In the genomic region with DNA sequence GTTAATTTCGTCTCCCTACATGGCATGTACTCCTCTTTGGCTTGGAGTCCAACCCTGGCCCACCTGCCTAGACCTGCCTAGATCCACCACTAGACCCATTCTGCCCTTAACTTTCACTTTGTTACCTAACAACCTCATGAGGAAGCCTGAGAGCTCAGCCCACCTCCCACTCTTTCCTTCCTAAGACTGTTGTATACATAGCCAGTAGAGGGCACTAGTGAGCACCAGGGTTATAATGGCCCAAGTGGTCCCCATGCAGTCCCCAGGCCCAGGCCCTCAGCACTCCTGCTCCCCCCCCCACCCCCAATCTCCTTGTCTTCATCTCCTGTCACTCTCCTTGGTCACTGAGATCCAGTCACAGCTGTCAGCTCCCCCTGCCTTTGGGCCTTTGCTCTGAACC, we compare ENCODE assay signal across 15 mouse cellular contexts.
DNase-seq lines count a peak whose midpoint lies in the region; TF ChIP-seq lines count a peak whose summit lies in the region.
"Had no signal": no experiment of that assay in that cellular context is flagged by ENCODE, and none has a peak within 500 bp of the region (broad histone marks: within the 10 kb centered on the region; RNA-seq: fewer than 3 reads in every experiment).

No protein-coding gene starts in this region.

- intact Hi-C loops in gastrocnemius, postnatal 14 days (cut with DNase I; ENCODE audit: low total_unique reads), result no loop called here
- intact Hi-C loops in heart, postnatal 25 days (cut with DNase I), result no loop called here

- no peak for DNase-seq in kidney, adult 2 months
- DNase-seq in kidney, postnatal 10 days, result no peak
- DNase-seq in thymus, adult 2 months, result peak; percentile 3
- DNase-seq in thymus, postnatal 36 days, result no peak
- DNase-seq in thymus, postnatal 4 days, result peak; percentile 10
- DNase-seq in gastrocnemius, postnatal 14 days, result no peak
- DNase-seq in heart, postnatal 25 days (ENCODE audit: low spot score), result no peak
- DNase-seq: adrenal gland, postnatal 10 days; cerebellum, adult 11 months; gastrocnemius, postnatal 10 days; kidney, postnatal 25 days had no signal

- H3K36me3 ChIP-seq in kidney, adult 2 months (ENCODE audit: control insufficient read depth, insufficient read depth, low read length), result no peaks in the 10 kb centered on the region
- no peaks in the 10 kb centered on the region for H3K36me3 ChIP-seq in thymus, adult 2 months (ENCODE audit: control insufficient read depth, insufficient read depth, low read length)
- H3K36me3 ChIP-seq: forebrain, embryonic 10.5 days; heart, embryonic 15.5 days; liver, embryonic 15.5 days had no signal

- no peaks in the 10 kb centered on the region for H3K27me3 ChIP-seq in kidney, adult 2 months (replicated peaks; ENCODE audit: control insufficient read depth, insufficient read depth, low read length)
- no peaks in the 10 kb centered on the region for H3K27me3 ChIP-seq in thymus, adult 2 months (ENCODE audit: control insufficient read depth, insufficient read depth, low read length)
- H3K27me3 ChIP-seq: heart, embryonic 15.5 days; liver, embryonic 15.5 days had no signal

- no peak for TF ChIP-seq POLR2A in kidney, adult 2 months (IDR thresholded peaks at IDR 0.05; ENCODE audit: low read depth, low read length)
- no peak for TF ChIP-seq POLR2A in thymus, adult 2 months (IDR thresholded peaks at IDR 0.05; ENCODE audit: control insufficient read depth, extremely low read depth, insufficient read depth, low read length, poor library complexity)
- TF ChIP-seq POLR2A in bone marrow, adult 2 months (IDR thresholded peaks at IDR 0.05; ENCODE audit: borderline replicate concordance, control insufficient read depth, low read depth, low read length), result no peak

- H3K27ac ChIP-seq in kidney, adult 2 months (ENCODE audit: insufficient read depth, low read depth, low read length), result no peak overlapping the region
- no peak overlapping the region for H3K27ac ChIP-seq in thymus, adult 2 months (ENCODE audit: control insufficient read depth, insufficient read depth, low read length)
- no peak overlapping the region for H3K27ac ChIP-seq in bone marrow, adult 2 months (ENCODE audit: control insufficient read depth, insufficient read depth, low read depth, low read length, poor library complexity)
- H3K27ac ChIP-seq: forebrain, embryonic 10.5 days; heart, embryonic 15.5 days; liver, embryonic 15.5 days had no signal

- H3K4me1 ChIP-seq in kidney, adult 2 months (ENCODE audit: control insufficient read depth, insufficient read depth, low read length), result no peaks in the 10 kb centered on the region
- H3K4me1 ChIP-seq in thymus, adult 2 months (replicated peaks; ENCODE audit: control insufficient read depth, insufficient read depth, low read length), result no peaks in the 10 kb centered on the region
- no peaks in the 10 kb centered on the region for H3K4me1 ChIP-seq in bone marrow, adult 2 months (ENCODE audit: control insufficient read depth, insufficient read depth, low read length)
- H3K4me1 ChIP-seq: forebrain, embryonic 10.5 days; heart, embryonic 15.5 days; liver, embryonic 15.5 days had no signal

- no peak overlapping the region for H3K4me3 ChIP-seq in kidney, adult 2 months (ENCODE audit: insufficient read depth, low read depth, low read length)
- H3K4me3 ChIP-seq in thymus, adult 2 months (ENCODE audit: control insufficient read depth, insufficient read depth, low read length), result no peak overlapping the region
- H3K4me3 ChIP-seq in bone marrow, adult 2 months (replicated peaks; ENCODE audit: control insufficient read depth, low read depth, low read length), result no peak overlapping the region
- H3K4me3 ChIP-seq: forebrain, embryonic 10.5 days; heart, embryonic 15.5 days; liver, embryonic 15.5 days had no signal

- TF ChIP-seq CTCF in kidney, adult 2 months (conservative IDR thresholded peaks at IDR 0.05; ENCODE audit: insufficient read depth, insufficient read length, low read depth, low read length), result 0 out of 2 replicates have a peak, but pooled peaks have one; percentile 8
- TF ChIP-seq CTCF in thymus, adult 2 months (IDR thresholded peaks at IDR 0.05; ENCODE audit: borderline replicate concordance, control insufficient read depth, extremely low read depth, insufficient read depth, low read length, poor library complexity), result peak; percentile 15; the same call in 1 of the 2 replicates
- peak; percentile 4; the same call in 1 of the 2 replicates for TF ChIP-seq CTCF in bone marrow, adult 2 months (IDR thresholded peaks at IDR 0.05; ENCODE audit: control insufficient read depth, insufficient read depth, low read length)

- 71% methylated on average over 1 of the region's 1 CpGs for WGBS in kidney, adult 2 months
- 88% methylated on average over 1 of the region's 1 CpGs for WGBS in thymus, adult 2 months
- WGBS in bone marrow, adult 2 months, result 75% methylated on average over 1 of the region's 1 CpGs

Comparison
In these comparisons a context has a peak if more than half of its experiments do, and no peak if none do; other contexts are left out.
1. DNase-seq: peak in thymus, adult 2 months (single experiment) and thymus, postnatal 4 days (single experiment); none in kidney, adult 2 months (single experiment), kidney, postnatal 10 days (single experiment), thymus, postnatal 36 days (0 of 2), gastrocnemius, postnatal 14 days (single experiment) and heart, postnatal 25 days (single experiment).
2. Peak in every context shown above with its lines, with median percentiles within 50 percentile points of each other: CTCF ChIP-seq.